Mouse (Mus musculus) brain, embryonic 18.5 days (tissue): ENCODE measurements around the gene Sorbs1.

Source experiments
- DNase-seq: peaks from one replicate; pipeline ENCODE4 v3.0.0-alpha.2; 2012; ENCODE audit warnings: low read depth, low spot score

Gene Sorbs1

GRCm38 (mm10) chr19:40348175-40348574 is 165.4 kb downstream of the Sorbs1 start:
- DNase-seq: no peak

- no peak for DNase-seq
These were observed 166.7 kb downstream of the Sorbs1 start for GRCm38 (mm10) chr19:40346908-40347307.

- DNase-seq: no peak
These were observed 167.2 kb downstream of the Sorbs1 start for GRCm38 (mm10) chr19:40346232-40346844.

- no peak for DNase-seq
These were observed 167.9 kb downstream of the Sorbs1 start for GRCm38 (mm10) chr19:40345684-40346083.

GRCm38 (mm10) chr19:40343018-40343417 is 170.6 kb downstream of the Sorbs1 start:
- DNase-seq: no peak

- DNase-seq: no peak
These were observed 172.4 kb downstream of the Sorbs1 start for GRCm38 (mm10) chr19:40341141-40341540.

GRCm38 (mm10) chr19:40336694-40337093 is 176.9 kb downstream of the Sorbs1 start:
- no peak for DNase-seq

DNA sequence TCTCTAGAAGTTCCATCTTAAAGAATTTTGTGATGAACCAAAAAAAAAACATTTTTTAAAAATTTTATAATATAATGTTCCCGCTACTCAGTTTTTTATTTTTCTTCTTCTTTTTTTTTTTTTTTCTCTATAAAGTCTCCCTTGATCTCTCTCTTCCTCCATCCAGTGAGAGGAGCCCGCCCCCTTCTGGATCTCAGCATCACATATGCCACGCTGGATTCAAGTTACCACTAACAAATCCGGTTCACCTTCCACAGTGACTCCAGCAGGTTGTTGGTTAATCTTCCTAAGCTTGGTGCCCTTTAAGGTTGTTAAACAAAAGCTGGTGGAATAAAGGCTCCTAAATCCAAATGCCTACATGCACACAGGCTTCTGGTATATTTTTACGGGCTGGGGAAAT is 179.7 kb downstream of the Sorbs1 start:
- no peak for DNase-seq

DNA sequence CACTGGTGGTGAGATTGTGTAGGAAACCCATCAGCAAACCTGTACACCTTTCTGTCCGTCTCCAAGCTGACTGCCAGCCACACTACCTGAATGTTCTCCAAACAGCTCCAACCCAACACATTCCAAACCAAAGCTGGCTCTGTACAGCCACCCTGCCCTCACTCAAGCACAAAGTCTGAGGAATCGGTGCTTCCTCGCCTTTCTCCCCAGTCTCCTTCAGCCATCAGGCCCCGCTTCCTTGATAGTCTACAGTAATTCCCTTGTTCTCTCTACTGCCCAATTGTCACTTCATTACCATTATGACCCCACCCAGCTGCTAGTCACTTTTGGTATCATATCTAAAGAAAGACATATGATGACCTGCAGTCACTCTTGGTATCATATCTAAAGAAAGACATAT is 180.5 kb downstream of the Sorbs1 start:
- no peak for DNase-seq

GRCm38 (mm10) chr19:40332303-40332702 is 181.3 kb downstream of the Sorbs1 start:
- no peak for DNase-seq

DNA sequence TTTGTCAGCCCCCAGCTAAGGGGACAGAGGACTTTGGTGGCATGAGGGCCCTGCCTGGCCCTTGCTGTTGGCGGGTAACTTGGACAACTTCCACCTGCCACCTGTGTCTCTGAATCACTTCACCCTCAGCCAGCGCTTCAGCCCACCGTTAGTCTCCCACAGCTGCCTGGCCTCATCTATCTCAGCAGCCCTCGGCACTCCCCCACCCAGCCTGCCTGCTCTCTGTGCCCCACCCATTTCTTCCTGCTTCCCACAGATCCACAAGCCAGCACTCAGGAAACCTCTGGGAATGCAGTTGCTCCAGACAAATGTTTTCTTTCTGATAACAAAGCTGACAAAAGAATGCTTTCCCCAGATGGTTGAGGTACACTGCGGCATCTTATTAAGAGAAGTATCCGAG is 181.7 kb downstream of the Sorbs1 start:
- DNase-seq: no peak

GRCm38 (mm10) chr19:40326126-40326525 is 187.5 kb downstream of the Sorbs1 start:
- no peak for DNase-seq

DNA sequence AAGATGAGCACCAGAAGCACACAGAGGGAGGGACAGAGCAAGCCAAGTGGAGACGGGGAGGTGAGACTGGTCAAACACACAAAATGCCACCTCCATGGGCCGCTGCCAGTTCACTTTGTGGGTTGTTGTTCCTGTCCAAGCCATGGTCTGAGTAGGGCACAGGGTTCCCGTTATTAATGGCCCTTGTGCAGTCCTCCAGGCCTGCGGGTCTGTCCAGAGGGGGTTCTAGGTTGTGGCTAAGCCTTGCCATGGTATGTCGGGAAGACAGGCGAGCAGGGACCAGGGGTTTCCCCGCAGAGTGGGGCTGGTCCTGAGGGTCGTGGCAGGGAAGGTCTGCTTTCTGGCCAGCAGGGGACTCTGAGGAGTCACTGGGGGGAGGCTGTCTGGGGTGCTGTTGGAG is 188.2 kb downstream of the Sorbs1 start:
- no peak for DNase-seq

DNA sequence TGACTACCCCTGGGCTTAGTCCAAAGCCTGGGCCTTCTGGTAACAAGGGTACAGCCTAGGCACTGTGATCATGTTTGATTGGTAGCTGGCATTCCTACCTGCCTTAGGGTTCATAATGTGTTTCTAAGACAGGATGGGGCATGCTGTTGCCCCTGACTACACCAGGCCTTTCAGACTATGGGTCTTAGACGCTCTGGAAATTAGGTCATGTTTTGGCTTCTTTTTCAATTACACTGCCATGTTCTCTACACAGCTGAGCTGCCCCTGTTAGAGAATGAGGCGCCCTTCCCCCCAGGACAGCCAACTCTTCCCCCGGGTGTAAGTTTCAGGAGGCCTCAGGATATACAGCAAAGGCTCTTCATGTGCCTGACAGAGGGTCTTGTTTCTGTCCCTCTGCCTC is 191.4 kb downstream of the Sorbs1 start:
- DNase-seq: no peak

- DNase-seq: no peak
These were observed 194.4 kb downstream of the Sorbs1 start for GRCm38 (mm10) chr19:40319199-40319598.

DNA sequence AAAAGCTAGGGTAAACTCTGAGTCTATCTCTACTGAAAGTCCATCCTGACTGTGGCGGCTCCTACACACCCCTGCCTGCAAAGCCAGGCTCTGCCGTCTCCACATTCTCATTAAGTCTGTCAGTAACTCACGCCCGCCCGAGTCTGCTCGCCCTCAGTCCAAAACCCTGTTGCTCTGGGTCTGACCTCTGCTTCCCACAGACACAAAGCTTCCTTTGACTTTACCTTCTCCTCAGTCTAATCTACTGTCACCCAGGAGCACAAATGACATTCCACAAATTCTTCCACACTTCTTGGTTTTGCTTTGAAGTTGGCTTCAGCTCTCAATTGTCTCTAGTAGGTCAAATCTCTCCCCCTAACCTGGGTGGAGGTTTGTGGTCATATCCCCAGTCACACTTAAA is 195.1 kb downstream of the Sorbs1 start:
- DNase-seq: no peak

GRCm38 (mm10) chr19:40317001-40317400 is 196.6 kb downstream of the Sorbs1 start:
- DNase-seq: no peak

DNA sequence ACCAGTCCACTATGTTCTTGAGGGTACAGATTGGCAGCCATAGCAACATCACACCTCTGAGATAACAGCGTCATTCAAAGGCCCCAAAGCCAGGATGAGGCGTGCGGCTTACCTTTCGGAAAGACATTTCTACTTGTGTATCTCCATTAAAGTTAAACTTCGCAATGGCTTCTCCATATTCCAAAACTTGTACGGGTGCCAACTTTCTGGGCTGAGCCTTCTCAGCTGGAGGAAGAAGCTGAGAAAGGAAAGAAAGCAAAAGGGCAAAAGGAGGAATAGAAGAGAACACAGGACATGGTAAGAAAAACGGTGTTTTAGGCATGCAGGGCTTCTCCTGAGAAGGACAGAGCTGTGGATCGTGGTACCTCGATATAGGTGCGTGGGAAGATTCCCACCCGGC is 199.3 kb downstream of the Sorbs1 start:
- no peak for DNase-seq

GRCm38 (mm10) chr19:40311631-40312030 is 201.9 kb downstream of the Sorbs1 start:
- DNase-seq: no peak

- no peak for DNase-seq
These were observed 203.0 kb downstream of the Sorbs1 start for GRCm38 (mm10) chr19:40310410-40311130.

GRCm38 (mm10) chr19:40309911-40310310 is 203.7 kb downstream of the Sorbs1 start:
- no peak for DNase-seq

DNA sequence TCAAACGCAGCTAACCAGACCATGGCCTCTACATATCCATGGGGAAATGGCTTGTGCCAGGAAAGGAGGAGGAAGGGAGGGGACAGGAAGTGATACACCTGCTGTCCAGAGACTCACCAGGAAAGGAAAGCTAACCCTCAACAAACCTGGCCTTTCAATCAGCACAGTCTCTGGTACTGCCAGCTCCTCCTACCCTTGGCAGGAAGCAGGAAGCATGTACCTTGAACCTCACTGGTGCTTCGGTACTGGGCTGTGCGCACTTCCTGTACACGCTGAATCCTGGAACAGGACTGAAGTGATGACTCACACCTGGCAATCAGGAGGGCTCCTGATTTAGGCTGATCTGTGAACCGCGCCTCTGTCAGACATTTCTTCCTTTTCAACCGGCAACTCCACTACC is 206.0 kb downstream of the Sorbs1 start:
- no peak for DNase-seq

- DNase-seq: no peak
These were observed 206.9 kb downstream of the Sorbs1 start for GRCm38 (mm10) chr19:40306631-40307030.

GRCm38 (mm10) chr19:40305456-40305855 is 208.1 kb downstream of the Sorbs1 start:
- no peak for DNase-seq
